Mouse (Mus musculus): ENCODE results near the gene Lrch4. TPM values are rescaled to one million over a fixed set of nuclear protein-coding genes. Genes with fewer than 3 reads are reported as not detected.
"Not testable (repeated sequence)": the region's sequence is repeated elsewhere in the genome, so short reads cannot be mapped to it uniquely, and the experiment has no call there.

The Lrch4 gene
- polyA plus RNA-seq, 1 experiment from 2014 or later: 39.5 TPM

GRCm38 (mm10) chr5:137610548-137611244, 18.2 kb upstream of the Lrch4 start:
- ATAC-seq (ENCODE audit: low FRiP score, low TSS enrichment): peak; percentile 59
- peak overlapping the region; percentile 58 for H3K4me2 ChIP-seq (replicated peaks; ENCODE audit: low read depth, low read length)
- no peaks in the 10 kb centered on the region; the same call in 1 of the 2 replicates for H3K27me3 ChIP-seq (ENCODE audit: insufficient read depth, low read length)
- peak overlapping the region; percentile 46 for H3K4me3 ChIP-seq (ENCODE audit: low read length)
- 2% methylated on average over 12 of the region's 12 CpGs for WGBS
- H3K9ac ChIP-seq (replicated peaks; ENCODE audit: low read length): peak overlapping the region; percentile 66
- no peaks in the 10 kb centered on the region for H3K9me3 ChIP-seq (ENCODE audit: low read length)
- peaks cover 12% of the 10 kb centered on the region for H3K36me3 ChIP-seq (ENCODE audit: insufficient read depth, low read length)
- peaks cover 56% of the 10 kb centered on the region for H3K4me1 ChIP-seq (ENCODE audit: insufficient read depth, low read length)
- H3K27ac ChIP-seq (ENCODE audit: low read length): peak overlapping the region; percentile 96

GRCm38 (mm10) chr5:137611245-137611602, 17.7 kb upstream of the Lrch4 start:
- WGBS: 3% methylated on average over 6 of the region's 6 CpGs
- Histone ChIP-seq H3K9me3 (ENCODE audit: low read length) (no peaks in the 10 kb centered on the region), H3K4me3 (ENCODE audit: low read length) (peak overlapping the region; percentile 46), H3K9ac (replicated peaks; ENCODE audit: low read length) (peak overlapping the region; percentile 66), H3K27ac (ENCODE audit: low read length) (peak overlapping the region; percentile 96), H3K36me3 (ENCODE audit: insufficient read depth, low read length) (peaks cover 9% of the 10 kb centered on the region), H3K27me3 (ENCODE audit: insufficient read depth, low read length) (no peaks in the 10 kb centered on the region; the same call in 1 of the 2 replicates), H3K4me2 (replicated peaks; ENCODE audit: low read depth, low read length) (peak overlapping the region; percentile 58), H3K4me1 (ENCODE audit: insufficient read depth, low read length) (peaks cover 56% of the 10 kb centered on the region)
- peak; percentile 82 for ATAC-seq (ENCODE audit: low FRiP score, low TSS enrichment)

- H3K36me3 ChIP-seq (ENCODE audit: insufficient read depth, low read length): no peaks in the 10 kb centered on the region
- H3K27me3 ChIP-seq (ENCODE audit: insufficient read depth, low read length): no peaks in the 10 kb centered on the region; the same call in 1 of the 2 replicates
- H3K4me2 ChIP-seq (replicated peaks; ENCODE audit: low read depth, low read length): no peak overlapping the region
- H3K4me1 ChIP-seq (ENCODE audit: insufficient read depth, low read length): peaks cover 53% of the 10 kb centered on the region
- no peak for ATAC-seq (ENCODE audit: low FRiP score, low TSS enrichment)
- WGBS: 61% methylated on average over 5 of the region's 5 CpGs
- 0 out of 2 replicates have a peak overlapping the region, but pooled peaks have one; percentile 35 for H3K9ac ChIP-seq (replicated peaks; ENCODE audit: low read length)
- no peak overlapping the region for H3K27ac ChIP-seq (ENCODE audit: low read length)
- no peaks in the 10 kb centered on the region for H3K9me3 ChIP-seq (ENCODE audit: low read length)
- no peak overlapping the region for H3K4me3 ChIP-seq (ENCODE audit: low read length)
Measured at GRCm38 (mm10) chr5:137613076-137613475, 15.8 kb upstream of the Lrch4 start.

GRCm38 (mm10) chr5:137613550-137613949, 15.4 kb upstream of the Lrch4 start, which contains the start of gene Pcolce:
Gene Pcolce (minus strand): TSS chr5:137613784.
- Histone ChIP-seq H3K9me3 (ENCODE audit: low read length) (no peaks in the 10 kb centered on the region), H3K27me3 (ENCODE audit: insufficient read depth, low read length) (no peaks in the 10 kb centered on the region), H3K4me1 (ENCODE audit: insufficient read depth, low read length) (peaks cover 48% of the 10 kb centered on the region), H3K4me2 (replicated peaks; ENCODE audit: low read depth, low read length) (0 out of 2 replicates have a peak within 1 kb of the TSS, but pooled peaks have one; percentile 2), H3K4me3 (ENCODE audit: low read length) (no peak within 1 kb of the TSS), H3K27ac (ENCODE audit: low read length) (no peak within 1 kb of the TSS), H3K36me3 (ENCODE audit: insufficient read depth, low read length) (no peaks in the 10 kb centered on the region), H3K9ac (replicated peaks; ENCODE audit: low read length) (0 out of 2 replicates have a peak within 1 kb of the TSS, but pooled peaks have one; percentile 35)
- ATAC-seq (ENCODE audit: low FRiP score, low TSS enrichment): no peak
- 21% methylated on average over 11 of the region's 11 CpGs for WGBS

GRCm38 (mm10) chr5:137614921-137615320, 14.0 kb upstream of the Lrch4 start:
- H3K4me2 ChIP-seq (replicated peaks; ENCODE audit: low read depth, low read length); H3K4me3 ChIP-seq (ENCODE audit: low read length); H3K9ac ChIP-seq (replicated peaks; ENCODE audit: low read length); H3K27ac ChIP-seq (ENCODE audit: low read length); ATAC-seq (ENCODE audit: low FRiP score, low TSS enrichment); H3K27me3 ChIP-seq (ENCODE audit: insufficient read depth, low read length); H3K9me3 ChIP-seq (ENCODE audit: low read length); H3K36me3 ChIP-seq (ENCODE audit: insufficient read depth, low read length): not testable (repeated sequence)
- WGBS: 92% methylated on average over 2 of the region's 2 CpGs
- H3K4me1 ChIP-seq (ENCODE audit: insufficient read depth, low read length): peaks cover 35% of the 10 kb centered on the region

- WGBS: 85% methylated on average over 7 of the region's 7 CpGs
- Histone ChIP-seq H3K36me3 (ENCODE audit: insufficient read depth, low read length) (no peaks in the 10 kb centered on the region), H3K9me3 (ENCODE audit: low read length) (no peaks in the 10 kb centered on the region), H3K4me1 (ENCODE audit: insufficient read depth, low read length) (peaks cover 31% of the 10 kb centered on the region), H3K27ac (ENCODE audit: low read length) (no peak overlapping the region), H3K4me3 (ENCODE audit: low read length) (no peak overlapping the region), H3K9ac (replicated peaks; ENCODE audit: low read length) (no peak overlapping the region), H3K27me3 (ENCODE audit: insufficient read depth, low read length) (no peaks in the 10 kb centered on the region), H3K4me2 (replicated peaks; ENCODE audit: low read depth, low read length) (no peak overlapping the region)
- ATAC-seq (ENCODE audit: low FRiP score, low TSS enrichment): no peak
Measured at GRCm38 (mm10) chr5:137615347-137615746, 13.6 kb upstream of the Lrch4 start.

GRCm38 (mm10) chr5:137623937-137624530, 4.9 kb upstream of the Lrch4 start:
- Histone ChIP-seq H3K4me3 (ENCODE audit: low read length) (no peak overlapping the region), H3K27ac (ENCODE audit: low read length) (no peak overlapping the region), H3K9me3 (ENCODE audit: low read length) (no peaks in the 10 kb centered on the region), H3K36me3 (ENCODE audit: insufficient read depth, low read length) (no peaks in the 10 kb centered on the region), H3K27me3 (ENCODE audit: insufficient read depth, low read length) (no peaks in the 10 kb centered on the region), H3K4me1 (ENCODE audit: insufficient read depth, low read length) (0 out of 2 replicates have a peak, but pooled peaks cover 5% of the 10 kb centered on the region), H3K4me2 (replicated peaks; ENCODE audit: low read depth, low read length) (no peak overlapping the region), H3K9ac (replicated peaks; ENCODE audit: low read length) (no peak overlapping the region)
- ATAC-seq (ENCODE audit: low FRiP score, low TSS enrichment): no peak
- WGBS: 80% methylated on average over 11 of the region's 11 CpGs

GRCm38 (mm10) chr5:137627991-137628390, 930 bp upstream of the Lrch4 start:
- Histone ChIP-seq H3K9ac (replicated peaks; ENCODE audit: low read length) (peak overlapping the region; percentile 70), H3K4me2 (replicated peaks; ENCODE audit: low read depth, low read length) (peak overlapping the region; percentile 65), H3K9me3 (ENCODE audit: low read length) (no peaks in the 10 kb centered on the region), H3K4me3 (ENCODE audit: low read length) (peak overlapping the region; percentile 58), H3K27me3 (ENCODE audit: insufficient read depth, low read length) (no peaks in the 10 kb centered on the region), H3K36me3 (ENCODE audit: insufficient read depth, low read length) (0 out of 2 replicates have a peak, but pooled peaks cover under 1% of the 10 kb centered on the region), H3K27ac (ENCODE audit: low read length) (peak overlapping the region; percentile 80), H3K4me1 (ENCODE audit: insufficient read depth, low read length) (peaks cover 39% of the 10 kb centered on the region)
- 3% methylated on average over 9 of the region's 9 CpGs for WGBS
- ATAC-seq (ENCODE audit: low FRiP score, low TSS enrichment): no peak

GRCm38 (mm10) chr5:137629306-137629721, 393 bp downstream of the Lrch4 start:
- peak; percentile 57 for ATAC-seq (ENCODE audit: low FRiP score, low TSS enrichment)
- no peaks in the 10 kb centered on the region for H3K9me3 ChIP-seq (ENCODE audit: low read length)
- H3K27me3 ChIP-seq (ENCODE audit: insufficient read depth, low read length): no peaks in the 10 kb centered on the region
- H3K36me3 ChIP-seq (ENCODE audit: insufficient read depth, low read length): peaks cover 12% of the 10 kb centered on the region
- WGBS: under 1% methylated on average over 23 of the region's 23 CpGs
- peak overlapping the region; percentile 85 for H3K9ac ChIP-seq (replicated peaks; ENCODE audit: low read length)
- H3K27ac ChIP-seq (ENCODE audit: low read length): peak overlapping the region; percentile 98
- H3K4me3 ChIP-seq (ENCODE audit: low read length): peak overlapping the region; percentile 83
- peaks cover 39% of the 10 kb centered on the region for H3K4me1 ChIP-seq (ENCODE audit: insufficient read depth, low read length)
- peak overlapping the region; percentile 89 for H3K4me2 ChIP-seq (replicated peaks; ENCODE audit: low read depth, low read length)

Measured in kidney, embryonic 16.5 days (tissue).